Mouse (Mus musculus) liver, postnatal 0 days (tissue): Measurements from ENCODE around the gene Sctr.

Experiments used
- CTCF ChIP-seq: sonication (generic); IDR thresholded peaks from 2 replicates; pipeline ENCODE4 v1.5.1; 2016; ENCODE audit warnings: antibody characterized with exemption, low read depth
- EP300 ChIP-seq: IDR thresholded peaks from 2 replicates; pipeline ENCODE4 v1.6.1; 2016; ENCODE audit warnings: antibody characterized with exemption, low read depth, mild to moderate bottlenecking

DNA sequence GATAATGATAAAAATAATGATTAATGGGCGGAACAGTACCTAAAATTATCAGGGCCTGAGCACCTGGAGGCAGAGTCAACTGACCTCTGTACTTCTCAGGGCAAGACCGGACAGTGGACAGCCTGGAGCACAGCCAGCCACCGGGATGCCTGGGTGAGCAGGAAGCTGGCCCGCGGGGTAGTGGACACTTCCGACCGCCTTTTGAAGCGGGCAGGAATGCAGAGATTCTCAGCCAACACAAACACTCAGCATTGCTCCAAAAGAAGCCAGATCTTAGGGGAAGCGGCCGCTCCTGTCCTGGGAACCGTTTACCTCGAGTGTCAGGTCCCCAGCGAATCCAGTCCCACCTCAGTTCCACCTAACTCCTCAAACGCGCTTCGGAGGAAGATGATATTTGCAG, 66.2 kb downstream of the Sctr start:
- TF ChIP-seq EP300 (no peak), CTCF (no peak)
